Mouse (Mus musculus): Measurements from ENCODE around the gene Zfp575. TPM values are rescaled to one million over a fixed set of nuclear protein-coding genes. Genes with fewer than 3 reads are reported as not detected.

Zfp575 gene
- total RNA-seq, 2 experiments from 2014 or later, result 0.17 TPM; not detected in 1

DNA sequence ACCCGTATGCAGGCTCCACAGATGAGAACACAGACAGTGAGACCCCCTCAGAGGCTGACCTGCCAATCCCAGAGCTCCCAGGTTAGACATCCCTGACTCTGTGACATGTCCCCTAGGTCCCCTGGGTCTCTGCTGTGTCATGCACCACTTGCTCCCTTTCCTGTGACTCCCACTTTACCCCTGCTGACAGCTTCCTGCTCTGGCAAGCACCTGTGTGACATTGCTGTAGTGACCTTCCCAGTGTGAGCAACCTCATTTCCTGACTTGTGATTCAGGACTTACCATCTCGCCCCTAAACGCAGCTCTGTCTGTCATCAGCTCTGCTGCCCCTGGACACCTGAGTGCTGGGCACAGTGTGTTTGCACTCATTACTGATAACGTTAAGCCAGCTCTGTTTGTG is 16.4 kb downstream of the Zfp575 start:
- no peak for DNase-seq
- no peak overlapping the region for H3K27ac ChIP-seq
- intact Hi-C loops (cut with DNase I), result no loop called here
- no peak for TF ChIP-seq CTCF (IDR thresholded peaks at IDR 0.05)
- H3K4me3 ChIP-seq, result no peak overlapping the region

DNA sequence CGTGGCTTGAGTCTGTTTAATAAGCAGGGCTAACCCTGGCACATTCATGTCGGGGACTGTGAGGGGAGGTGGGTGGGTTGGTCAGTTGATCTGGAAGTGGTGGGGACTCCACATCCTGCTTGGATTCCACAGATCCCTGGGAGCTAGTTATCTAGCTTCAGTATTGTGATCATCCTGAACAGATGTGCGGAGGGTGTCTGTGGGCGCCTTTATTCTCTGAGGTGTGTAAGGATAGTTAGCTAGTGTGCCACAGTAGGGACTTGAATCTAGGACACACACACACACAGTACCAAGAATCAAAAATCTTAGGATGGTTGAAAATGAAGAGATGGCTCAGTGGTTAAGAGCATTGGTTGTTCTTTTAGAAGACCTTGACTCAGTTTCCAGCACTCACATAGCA is 18.9 kb downstream of the Zfp575 start:
- no peak for TF ChIP-seq CTCF (IDR thresholded peaks at IDR 0.05)
- intact Hi-C loops (cut with DNase I), result no loop called here
- H3K4me3 ChIP-seq, result no peak overlapping the region
- DNase-seq, result no peak
- no peak overlapping the region for H3K27ac ChIP-seq

DNA sequence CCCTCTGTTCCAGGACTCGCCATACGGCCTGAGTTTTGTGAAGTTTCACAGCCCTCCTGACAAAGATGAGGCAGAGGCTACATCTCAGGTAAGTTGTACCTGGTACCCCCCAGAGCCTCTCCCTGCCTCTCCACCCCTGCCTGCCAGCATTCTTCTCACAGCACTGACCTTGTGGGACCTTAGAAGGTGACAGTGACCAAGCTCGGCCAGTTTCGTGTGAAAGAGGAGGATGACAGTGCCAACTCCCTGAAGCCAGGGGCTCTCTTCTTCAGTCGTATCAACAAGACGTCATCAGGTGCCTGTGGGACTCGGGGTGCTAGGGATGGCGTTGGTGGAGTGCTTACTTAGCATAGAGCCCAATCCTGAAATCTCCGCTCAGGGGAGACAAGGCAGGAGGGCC is 21.2 kb downstream of the Zfp575 start:
- Histone ChIP-seq H3K27ac (no peak overlapping the region), H3K4me3 (no peak overlapping the region)
- no peak for TF ChIP-seq CTCF (IDR thresholded peaks at IDR 0.05)
- DNase-seq, result no peak
- intact Hi-C loops (cut with DNase I), result no loop called here

DNA sequence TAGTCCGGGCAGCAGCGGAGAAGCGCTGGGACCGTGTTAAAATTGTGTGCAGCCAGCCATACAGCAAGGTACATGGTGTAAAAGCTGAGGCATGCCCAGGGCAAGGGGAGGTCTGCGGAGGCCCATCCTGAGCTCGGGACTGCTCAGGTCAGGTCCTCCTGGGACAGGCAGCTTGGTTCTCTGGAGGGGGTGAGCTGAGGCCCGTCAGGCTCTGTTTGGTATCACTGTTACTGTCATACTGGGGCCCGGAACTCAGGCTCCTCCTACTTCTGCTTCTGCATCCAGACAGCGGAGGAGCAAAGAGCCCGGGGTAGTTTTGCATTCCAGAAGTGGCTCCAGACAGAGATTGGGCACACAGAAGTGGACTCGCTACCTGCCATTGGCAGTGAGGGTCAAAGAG is 21.8 kb downstream of the Zfp575 start:
- no peak for DNase-seq
- TF ChIP-seq CTCF (IDR thresholded peaks at IDR 0.05), result no peak
- no peak overlapping the region for H3K4me3 ChIP-seq
- intact Hi-C loops (cut with DNase I), result loop anchor here (2.0 kb wide), 1 partner anchor 33 kb away; no protein-coding TSS in a partner anchor
- H3K27ac ChIP-seq, result no peak overlapping the region

DNA sequence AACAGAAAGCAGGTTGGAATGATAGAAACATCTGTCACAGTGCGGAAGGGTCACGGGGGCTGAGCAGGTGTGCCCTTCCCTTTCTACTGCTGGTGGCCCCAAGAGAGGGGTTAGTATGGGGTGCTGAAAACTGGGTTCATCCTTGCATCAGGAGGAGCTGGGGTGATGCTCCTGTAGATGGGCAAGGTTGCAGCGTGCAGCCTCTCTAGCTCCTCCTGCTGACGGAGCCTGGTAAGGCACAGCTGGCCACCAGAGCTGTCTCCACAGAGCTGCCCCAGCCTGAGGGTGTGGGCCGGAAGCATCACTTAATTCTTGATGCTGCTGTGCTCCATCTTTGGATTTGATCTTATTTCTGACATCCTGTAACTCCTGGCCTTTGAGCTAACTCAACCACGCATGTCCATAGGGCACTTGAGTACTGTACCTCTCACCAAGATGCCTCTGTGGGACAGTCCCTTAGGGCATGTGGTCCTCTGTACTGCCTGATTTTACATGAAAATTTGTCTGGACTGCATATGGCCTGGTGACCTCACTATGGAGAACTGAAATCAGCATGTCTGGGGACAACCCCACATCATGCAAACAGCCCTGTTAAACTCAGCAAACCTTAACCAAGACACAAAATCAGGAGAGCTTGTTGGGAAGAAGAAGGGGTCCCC is 22.7 kb downstream of the Zfp575 start:
- no peak overlapping the region for H3K27ac ChIP-seq
- peak; percentile 90 for TF ChIP-seq CTCF (IDR thresholded peaks at IDR 0.05)
- intact Hi-C loops (cut with DNase I), result loop anchor here (2.0 to 5.0 kb wide), 2 partner anchors 32 to 92 kb away; no protein-coding TSS in a partner anchor
- H3K4me3 ChIP-seq, result no peak overlapping the region
- peak; percentile 76 for DNase-seq

DNA sequence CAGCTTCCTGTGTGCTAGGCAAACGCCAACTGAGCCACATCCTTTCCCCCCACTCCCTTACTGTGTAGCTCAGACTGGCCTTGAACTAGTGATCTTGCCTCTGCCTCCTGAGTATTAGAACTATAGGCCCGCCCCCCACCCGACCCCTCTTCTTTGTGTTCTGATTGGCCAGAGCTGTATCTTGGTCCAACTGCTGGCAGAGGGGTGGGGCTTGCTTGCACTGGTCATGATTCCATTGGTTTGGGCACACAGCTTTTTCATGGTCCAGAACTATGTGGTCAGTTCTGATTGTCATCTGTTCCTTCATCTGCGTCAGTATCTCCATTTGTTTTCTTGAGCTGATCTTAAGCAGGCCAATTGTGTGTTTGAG is 23.6 kb downstream of the Zfp575 start:
- TF ChIP-seq CTCF (IDR thresholded peaks at IDR 0.05), result no peak
- intact Hi-C loops (cut with DNase I), result loop anchor here (2.0 to 5.0 kb wide), 2 partner anchors 31 to 92 kb away; no protein-coding TSS in a partner anchor
- H3K27ac ChIP-seq, result no peak overlapping the region
- no peak for DNase-seq
- H3K4me3 ChIP-seq, result no peak overlapping the region

DNA sequence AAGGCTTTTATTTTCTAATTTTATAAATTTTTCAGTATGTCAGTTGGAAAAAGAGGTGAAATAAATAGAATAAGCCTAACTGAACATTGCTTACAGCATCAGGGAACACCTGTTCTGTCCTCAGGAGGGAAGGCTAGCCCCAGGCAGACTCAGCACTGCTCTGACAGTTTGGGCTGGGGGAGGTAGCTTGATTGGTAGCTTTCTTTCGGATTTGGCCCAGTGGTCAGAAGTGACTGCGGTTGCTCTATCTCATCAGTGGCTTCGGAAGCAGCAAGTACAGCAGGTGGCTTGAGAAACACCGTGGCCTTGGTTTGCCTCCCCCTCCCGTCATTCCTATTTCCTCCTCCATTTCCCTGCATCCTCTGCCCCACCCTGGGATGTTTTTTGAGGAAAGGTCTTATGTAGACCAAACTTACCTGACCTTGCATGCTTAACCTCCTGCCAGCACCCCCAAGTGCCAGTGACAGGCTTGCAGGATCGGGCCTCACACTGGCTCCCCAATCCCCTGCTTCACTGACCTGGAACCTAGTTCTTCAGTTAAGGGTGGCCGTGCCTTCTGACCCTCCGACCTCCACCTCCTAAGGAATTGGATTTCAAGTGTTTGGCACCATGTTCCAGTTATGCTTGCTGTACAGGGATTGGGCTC is 24.1 kb downstream of the Zfp575 start:
- no peak overlapping the region for H3K4me3 ChIP-seq
- intact Hi-C loops (cut with DNase I), result loop anchor here (5.0 kb wide), 1 partner anchor 91 kb away; no protein-coding TSS in a partner anchor
- no peak for DNase-seq
- TF ChIP-seq CTCF (IDR thresholded peaks at IDR 0.05), result no peak
- H3K27ac ChIP-seq, result no peak overlapping the region

DNA sequence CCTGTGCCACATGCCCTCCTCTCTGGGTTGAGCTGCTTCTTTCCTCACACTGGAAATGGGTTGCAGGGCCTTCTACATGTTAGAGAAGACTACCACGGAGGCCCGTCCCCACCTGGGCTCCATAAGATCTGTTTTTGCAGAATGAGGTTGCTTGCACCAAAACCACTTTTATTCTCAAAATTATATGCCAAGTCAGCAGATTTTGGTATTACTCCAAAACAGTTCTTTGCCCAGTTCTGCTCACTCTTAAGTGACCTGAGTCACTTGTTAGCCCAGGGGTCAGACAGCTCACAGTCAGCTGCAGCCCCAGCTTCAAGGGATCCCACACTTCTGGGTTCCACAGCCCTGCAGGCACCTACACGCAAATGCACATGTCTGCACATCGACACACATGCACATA is 26.0 kb downstream of the Zfp575 start:
- no peak for TF ChIP-seq CTCF (IDR thresholded peaks at IDR 0.05)
- H3K4me3 ChIP-seq, result no peak overlapping the region
- DNase-seq, result no peak
- intact Hi-C loops (cut with DNase I), result loop anchor here (5.0 kb wide), 1 partner anchor 89 kb away; no protein-coding TSS in a partner anchor
- H3K27ac ChIP-seq, result no peak overlapping the region

DNA sequence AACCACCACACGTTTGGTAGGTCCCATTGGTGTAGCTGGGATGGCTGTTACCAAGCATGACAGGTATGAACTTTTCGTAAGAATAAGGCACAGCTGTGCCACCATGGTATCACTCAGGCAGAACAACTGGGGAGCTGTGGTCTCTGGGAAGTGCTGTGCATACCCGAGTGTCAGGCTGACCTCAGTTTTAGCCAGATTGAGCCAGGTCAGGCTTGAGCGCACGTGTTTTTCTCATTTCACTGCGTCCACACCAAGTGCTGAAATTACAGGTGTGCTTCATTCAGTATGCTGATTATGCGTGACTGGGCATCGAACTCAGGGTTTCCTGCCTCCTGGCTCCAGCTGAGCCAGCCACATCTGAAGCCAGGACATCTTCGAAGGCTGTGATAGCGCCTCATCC is 31.7 kb downstream of the Zfp575 start:
- no peak for DNase-seq

DNA sequence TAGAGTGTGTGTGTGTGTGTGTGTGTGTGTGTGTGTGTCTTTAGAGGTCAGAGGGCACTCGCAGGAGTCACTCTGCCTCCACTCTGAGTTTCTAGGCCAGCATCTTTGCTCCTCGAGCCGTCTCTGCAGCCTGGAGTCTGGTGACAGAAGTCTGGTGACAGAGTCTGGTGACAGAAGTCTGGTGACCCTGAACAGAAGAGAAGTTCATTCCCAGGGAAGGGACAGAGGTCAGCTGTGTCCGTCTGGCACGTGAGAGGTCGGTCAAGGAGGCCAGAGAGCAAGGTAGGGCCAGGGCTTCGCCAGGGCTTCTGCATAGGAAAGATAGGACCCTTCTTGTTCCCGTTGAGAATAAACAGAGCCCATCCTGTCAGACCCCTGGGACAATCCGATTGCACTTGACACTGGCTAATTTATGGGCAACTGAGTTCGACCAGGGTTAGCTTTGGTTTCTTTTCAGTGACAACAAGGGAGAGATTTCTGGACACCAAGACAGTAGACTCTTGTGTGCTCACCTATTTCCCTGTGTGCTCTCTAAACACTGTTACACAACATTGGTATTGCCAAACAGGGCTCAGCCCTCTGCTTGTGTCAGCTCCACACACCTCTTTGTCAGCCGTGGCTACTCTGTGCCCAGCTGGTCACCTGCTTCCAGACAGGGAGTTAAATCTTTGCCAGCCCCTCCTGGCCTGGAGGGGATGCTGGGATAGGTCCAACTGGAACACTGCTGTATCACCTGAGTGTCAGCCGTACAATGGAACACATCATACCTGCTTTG is 35.3 kb downstream of the Zfp575 start:
- no peak for DNase-seq
- TF ChIP-seq CTCF (IDR thresholded peaks at IDR 0.05), result no peak
- Histone ChIP-seq H3K27ac (no peak overlapping the region), H3K4me3 (no peak overlapping the region)
- intact Hi-C loops (cut with DNase I), result no loop called here

More for the DNA sequence above, 31.7 kb downstream of the Zfp575 start:
- intact Hi-C loops (cut with DNase I), result no loop called here
- Histone ChIP-seq H3K27ac (no peak overlapping the region), H3K4me3 (no peak overlapping the region)
- no peak for TF ChIP-seq CTCF (IDR thresholded peaks at IDR 0.05)

DNA sequence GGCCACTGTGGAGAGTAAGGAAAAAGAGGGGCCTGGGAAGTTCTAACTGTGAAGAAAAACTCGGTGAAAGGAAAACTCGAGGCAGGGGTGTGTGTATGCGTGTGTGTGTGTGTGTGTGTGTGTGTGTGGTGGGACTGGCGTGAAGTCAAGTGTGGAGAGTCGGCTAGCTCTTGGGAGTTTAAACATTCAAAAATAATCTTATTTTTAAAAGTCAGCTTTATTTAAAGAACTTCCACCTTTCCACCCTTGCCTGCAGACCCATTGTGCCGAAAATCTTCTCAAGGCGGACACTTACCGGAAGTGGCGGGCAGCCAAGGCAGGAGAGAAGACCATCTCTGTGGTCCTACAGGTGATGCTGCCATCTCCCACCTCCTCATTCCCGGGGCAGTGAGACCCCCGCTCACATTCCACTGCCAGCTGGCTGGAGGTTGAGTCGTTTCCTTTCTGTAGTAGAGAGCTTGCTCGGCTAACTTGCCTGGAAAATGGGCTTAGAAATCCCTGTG is 39.9 kb downstream of the Zfp575 start:
- H3K4me3 ChIP-seq, result peak overlapping the region; percentile 89
- TF ChIP-seq CTCF (IDR thresholded peaks at IDR 0.05), result no peak
- no peak for DNase-seq
- intact Hi-C loops (cut with DNase I), result loop anchor here (1.0 to 5.0 kb wide), 2 partner anchors 17 to 65 kb away; partner anchors contain the start of genes Cadm4 and Irgq
- peak overlapping the region; percentile 91 for H3K27ac ChIP-seq

DNA sequence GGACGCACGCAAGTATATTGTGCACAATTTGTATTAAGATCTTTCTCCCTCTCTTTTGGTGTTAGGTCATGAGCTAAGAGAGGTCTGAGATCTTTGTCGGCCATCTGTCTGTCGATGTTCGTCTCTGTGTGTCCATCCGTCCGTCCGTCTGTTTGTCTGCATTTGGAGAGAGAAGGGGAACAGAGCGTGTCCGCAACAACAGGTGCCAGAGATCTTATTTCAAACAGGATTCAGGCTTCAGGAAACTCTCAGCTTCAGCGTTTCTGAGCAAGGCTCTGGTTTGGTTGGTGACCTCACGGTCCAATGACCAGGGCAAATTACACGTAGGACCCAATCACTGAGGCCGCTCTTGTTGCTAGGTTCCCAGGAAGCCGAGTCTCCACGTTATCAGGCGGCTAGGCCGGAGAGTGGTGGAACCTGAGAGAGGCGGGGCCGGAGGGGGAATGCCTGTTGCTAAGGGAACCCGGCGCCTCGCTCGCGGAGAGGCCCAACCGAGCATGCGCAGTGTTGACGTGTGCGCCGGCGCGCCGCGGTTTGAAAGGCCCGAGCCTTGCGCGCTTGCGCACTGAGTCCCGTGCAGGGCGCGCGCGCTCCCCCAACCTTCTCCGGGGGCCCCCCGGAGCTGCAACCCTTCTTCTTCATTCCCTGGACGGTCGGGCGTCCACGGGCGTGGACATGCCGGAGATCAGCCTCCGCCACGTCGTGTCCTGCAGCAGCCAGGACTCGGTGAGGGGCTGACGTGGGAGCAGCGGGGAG is 40.6 kb downstream of the Zfp575 start:
- intact Hi-C loops (cut with DNase I), result loop anchor here (1.0 to 5.0 kb wide), 2 partner anchors 17 to 65 kb away; partner anchors contain the start of genes Cadm4 and Irgq
- 0 out of 2 replicates have a peak, but pooled peaks have one; percentile 1 for TF ChIP-seq CTCF (IDR thresholded peaks at IDR 0.05)
- Histone ChIP-seq H3K4me3 (peak overlapping the region; percentile 89), H3K27ac (peak overlapping the region; percentile 91)
- DNase-seq, result peak; percentile 100

Data from gastrocnemius, adult 2 months (tissue).